Mouse (Mus musculus) gastrocnemius, postnatal 36 days (tissue): Measurements from ENCODE around the gene Zmynd8. TPM values are rescaled to one million over a fixed set of nuclear protein-coding genes. Genes with fewer than 3 reads are reported as not detected.
A peak's percentile ranks its signal among the peaks of the same experiment; 100 is the strongest.

Experiments used
- DNase-seq, 2 experiments: peaks; one replicate each; pipeline ENCODE4 v3.0.0; 2022
- intact Hi-C: fragments of 180-260 bp; cut with DNase I; formaldehyde crosslinking; loops from one replicate; pipeline ENCODE4 v1.15.1; 2025
- total RNA-seq, 2 experiments: library from RNA; stranded (reverse); gene quantifications; 2 replicates each; pipeline ENCODE4 v1.2.3; 2021

Zmynd8 gene
- total RNA-seq, 2 experiments from 2014 or later: 12.7 to 17.3 TPM

DNA sequence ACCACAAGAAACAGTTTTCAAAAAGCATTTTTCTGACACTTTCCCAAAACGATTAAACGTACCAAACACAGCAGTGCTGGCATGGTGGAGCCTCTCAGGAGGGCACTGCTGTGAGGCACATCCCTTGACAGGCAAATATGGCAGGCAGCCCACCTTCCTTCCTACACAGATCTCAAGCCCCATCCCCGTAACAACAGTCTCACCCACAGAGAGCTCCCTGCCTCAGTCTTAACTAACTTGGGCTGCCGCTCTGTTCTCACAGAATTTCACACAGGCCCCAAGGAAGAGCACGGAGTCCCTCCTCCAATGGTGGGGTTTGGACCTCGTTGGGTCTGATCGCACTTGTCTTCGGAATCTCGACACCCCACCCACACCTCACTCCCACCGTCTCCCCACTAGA lies 56.6 kb downstream of the Zmynd8 start:
- no peak for DNase-seq
- intact Hi-C loops: no loop called here

DNA sequence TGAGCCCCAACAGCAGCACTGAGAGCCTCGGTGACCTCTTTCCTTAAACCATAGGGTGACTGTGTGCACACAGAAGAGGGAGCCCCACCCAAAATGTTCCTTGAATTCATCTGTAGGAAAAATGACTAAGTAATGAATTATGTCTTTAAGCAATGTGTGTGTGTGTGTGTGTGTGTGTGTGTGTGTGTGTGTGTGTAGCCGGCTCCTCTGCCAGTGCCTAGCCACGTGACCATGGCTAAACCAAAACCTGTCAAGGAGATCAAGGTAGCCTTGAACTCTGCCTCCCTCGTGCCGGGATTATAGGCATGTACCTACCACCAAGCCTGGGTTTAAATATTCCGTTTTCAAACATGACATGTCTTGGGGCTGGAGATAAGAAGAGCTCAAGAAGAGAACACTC lies 57.0 kb downstream of the Zmynd8 start:
- intact Hi-C loops: no loop called here

DNA sequence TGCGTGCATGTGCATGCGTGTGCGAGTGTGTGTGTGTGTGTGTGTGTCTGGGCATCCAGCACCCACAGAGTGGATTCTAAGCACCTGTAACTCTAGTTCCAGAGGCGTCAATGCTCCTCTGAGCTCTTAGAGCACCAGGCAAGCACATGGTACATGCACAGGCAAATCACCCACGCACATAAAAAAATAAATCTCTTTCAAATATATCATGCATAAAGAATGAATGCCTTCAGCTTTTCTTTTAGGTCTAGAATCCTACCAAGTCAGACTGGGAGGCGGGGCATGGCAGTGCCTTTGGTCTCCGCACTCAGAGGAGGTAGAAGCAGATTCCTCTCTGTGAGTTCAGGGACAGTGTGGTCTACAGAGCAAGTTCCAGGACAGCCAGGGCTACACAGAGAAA lies 58.0 kb downstream of the Zmynd8 start:
- DNase-seq: no peak
- intact Hi-C loops: no loop called here

More for the DNA sequence above, 57.0 kb downstream of the Zmynd8 start:
- DNase-seq: no peak

DNA sequence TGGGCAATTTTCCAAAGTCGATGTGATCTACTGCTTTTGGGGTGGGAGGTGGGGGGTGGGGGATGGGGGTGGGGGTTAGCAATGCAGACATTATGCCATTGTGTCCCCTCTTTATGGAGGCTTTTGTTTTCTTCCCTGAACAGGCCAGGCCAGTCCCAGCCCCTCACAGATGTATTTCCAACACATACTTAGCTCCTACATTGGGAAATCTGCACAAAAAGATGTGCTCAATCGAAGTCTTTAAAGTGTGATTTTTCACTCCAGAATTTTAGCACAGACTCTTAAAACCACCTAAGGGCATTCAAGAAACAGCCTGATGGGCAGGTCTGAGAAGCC lies 59.5 kb downstream of the Zmynd8 start:
- DNase-seq: no peak

DNA sequence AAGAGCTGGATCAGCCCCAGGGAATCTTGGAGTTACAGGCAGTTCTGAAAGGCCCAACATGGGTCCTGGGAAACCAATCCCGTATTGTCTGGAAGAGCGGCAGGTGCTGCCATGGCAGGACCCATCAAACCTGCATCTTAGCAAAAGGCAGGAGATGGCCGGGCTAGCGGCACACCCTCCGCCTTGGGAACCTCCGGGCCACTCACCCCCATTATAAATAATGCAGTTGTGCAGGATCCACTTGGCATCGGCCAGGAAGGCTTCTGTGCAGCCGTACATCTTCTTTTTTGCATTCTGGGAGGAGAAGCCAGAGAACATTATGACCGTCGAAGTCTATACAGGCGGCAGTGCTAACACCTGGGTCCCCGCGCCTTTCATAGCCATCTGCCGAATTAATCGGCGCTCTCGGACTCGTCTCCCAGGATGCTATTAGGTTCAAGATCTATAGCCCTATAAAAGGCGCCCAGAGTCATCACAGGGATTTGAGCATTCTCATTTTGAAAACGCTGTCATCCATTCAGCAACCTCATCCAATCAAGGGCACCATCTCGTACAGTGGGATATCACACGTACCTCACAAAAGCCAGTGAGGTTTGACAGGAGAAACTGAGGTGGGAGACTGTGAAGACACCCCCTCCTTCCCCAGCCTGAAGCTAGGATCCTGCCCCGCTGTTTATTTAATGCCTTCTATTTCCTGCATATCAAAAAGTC lies 60.1 kb downstream of the Zmynd8 start:
- DNase-seq: no peak
- intact Hi-C loops: no loop called here

More for the DNA sequence above, 59.5 kb downstream of the Zmynd8 start:
- intact Hi-C loops: no loop called here

DNA sequence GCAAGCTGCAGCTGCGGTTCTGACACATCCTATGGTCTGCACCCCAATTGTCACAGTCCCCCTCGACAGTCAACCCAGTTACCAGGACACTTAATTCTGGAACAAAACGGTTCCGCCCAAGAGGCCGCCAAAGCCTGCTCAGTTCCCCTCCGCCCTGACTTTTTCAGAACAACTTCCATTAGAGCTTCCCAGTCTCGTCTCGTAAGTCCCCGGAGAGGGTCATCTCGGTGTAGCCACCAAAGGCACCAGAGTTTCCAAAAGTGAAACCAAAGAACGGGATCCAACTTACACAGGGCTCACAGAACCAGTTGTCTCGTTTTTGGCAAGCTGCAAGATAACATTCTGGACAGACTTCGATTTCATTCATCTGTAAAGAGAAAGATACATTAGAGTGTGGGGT lies 64.2 kb downstream of the Zmynd8 start:
- no peak for DNase-seq
- intact Hi-C loops: no loop called here

DNA sequence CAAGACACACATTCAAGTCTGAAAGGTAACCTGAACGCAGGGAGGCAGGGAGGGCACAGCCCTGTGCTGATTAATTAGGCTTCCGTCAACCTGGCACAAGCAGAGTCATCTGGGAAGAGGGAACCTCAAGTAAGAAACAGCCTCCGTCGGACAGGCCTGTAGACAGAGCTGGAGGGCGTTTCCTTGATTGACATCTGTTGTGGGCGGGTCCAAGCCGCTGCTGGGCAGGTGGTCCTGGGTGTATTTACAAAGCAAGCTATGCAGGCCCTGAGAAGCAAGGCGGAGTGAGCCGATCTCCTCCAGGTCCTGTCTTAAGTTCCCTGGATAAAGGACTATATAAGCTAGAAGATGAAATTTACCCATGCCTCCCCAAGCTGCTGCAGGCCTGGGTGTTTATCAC lies 65.3 kb downstream of the Zmynd8 start:
- intact Hi-C loops: no loop called here
- no peak for DNase-seq

DNA sequence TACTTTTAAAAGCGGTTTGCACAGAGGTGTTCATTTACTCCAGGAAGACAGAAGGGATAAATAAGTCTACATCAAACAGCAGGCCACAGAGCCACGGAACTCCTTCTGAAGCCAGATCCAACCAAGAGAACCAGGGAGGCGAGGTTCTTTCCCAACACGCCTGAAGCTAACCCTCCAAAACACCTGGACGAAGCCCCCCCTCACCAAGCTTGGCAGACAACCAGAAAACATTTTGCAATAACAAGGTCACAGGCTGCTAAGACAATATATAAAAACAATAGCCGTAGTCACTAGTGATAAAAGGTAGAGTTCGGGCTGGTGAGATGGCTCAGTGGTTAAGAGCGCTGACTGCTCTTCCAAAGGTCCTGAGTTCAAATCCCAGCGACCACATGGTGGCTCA lies 66.1 kb downstream of the Zmynd8 start:
- intact Hi-C loops: no loop called here
- DNase-seq: no peak

DNA sequence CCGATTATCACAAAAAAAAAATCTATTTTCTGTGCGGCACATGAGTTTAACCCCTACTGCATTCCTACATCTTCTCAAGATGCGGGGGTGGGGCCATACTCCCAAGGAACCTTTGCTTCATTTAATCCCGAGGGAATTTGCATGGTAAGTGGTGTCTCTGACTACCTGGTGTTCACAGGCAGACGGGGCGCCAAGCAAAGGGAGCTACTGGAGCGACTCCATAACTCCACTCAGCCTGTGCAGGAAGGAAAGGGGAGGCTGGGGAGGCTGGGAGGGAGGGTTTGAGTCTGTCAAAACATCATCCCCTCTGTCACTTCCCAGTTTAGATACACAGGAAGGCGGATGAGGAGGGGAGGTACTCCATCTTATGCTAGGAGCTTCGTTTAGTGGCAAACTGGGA lies 66.5 kb downstream of the Zmynd8 start:
- DNase-seq: no peak
- intact Hi-C loops: no loop called here

DNA sequence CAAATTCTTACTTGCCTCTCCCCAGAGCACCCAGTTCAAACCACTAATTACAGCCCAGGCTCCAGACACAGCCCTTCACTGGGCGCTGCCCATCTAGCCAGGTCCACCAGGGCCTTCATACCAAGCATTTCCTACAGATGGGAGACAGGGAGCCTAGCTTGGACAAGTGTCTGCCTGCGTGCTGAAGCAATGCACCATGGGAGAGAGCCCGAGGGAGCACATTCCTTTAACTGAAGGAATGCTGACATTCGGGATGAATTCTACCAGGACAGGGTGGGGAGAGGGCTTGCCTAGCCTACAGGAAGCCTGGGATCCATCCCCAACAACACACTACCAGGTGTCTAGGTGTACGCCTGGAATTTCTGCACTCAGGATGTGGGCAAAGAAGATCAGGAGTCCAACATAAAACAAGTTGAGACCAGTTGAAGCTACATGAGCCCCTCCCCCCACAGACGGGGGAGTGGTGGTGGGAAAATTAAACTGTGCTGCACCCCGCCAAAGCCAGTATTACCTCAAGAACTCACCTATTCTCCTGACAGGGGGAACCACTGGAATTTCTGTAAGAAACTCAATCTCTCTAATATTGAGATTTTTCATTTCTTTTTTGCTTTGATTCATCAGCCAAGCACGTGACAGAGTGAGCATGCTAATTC lies 67.1 kb downstream of the Zmynd8 start:
- intact Hi-C loops: no loop called here
- no peak for DNase-seq

DNA sequence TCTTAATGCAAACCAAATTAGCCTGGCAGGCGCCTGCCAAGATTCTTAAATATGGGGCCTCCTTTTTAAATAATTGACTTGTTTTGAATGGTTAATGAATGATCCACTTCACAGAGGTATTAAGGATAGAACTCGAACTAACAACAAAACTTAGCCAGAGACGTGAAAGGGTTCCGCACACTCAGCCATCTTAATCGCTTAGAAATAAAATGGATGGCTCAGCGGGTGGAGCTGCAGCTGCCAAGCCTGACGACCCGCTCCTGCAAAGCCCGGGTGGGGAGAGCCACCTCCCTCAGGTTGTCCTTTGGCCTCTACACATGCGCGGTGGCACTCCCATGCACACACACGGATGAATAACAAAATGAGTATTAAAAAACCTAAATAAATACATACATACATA lies 70.0 kb downstream of the Zmynd8 start:
- DNase-seq: no peak
- intact Hi-C loops: no loop called here

DNA sequence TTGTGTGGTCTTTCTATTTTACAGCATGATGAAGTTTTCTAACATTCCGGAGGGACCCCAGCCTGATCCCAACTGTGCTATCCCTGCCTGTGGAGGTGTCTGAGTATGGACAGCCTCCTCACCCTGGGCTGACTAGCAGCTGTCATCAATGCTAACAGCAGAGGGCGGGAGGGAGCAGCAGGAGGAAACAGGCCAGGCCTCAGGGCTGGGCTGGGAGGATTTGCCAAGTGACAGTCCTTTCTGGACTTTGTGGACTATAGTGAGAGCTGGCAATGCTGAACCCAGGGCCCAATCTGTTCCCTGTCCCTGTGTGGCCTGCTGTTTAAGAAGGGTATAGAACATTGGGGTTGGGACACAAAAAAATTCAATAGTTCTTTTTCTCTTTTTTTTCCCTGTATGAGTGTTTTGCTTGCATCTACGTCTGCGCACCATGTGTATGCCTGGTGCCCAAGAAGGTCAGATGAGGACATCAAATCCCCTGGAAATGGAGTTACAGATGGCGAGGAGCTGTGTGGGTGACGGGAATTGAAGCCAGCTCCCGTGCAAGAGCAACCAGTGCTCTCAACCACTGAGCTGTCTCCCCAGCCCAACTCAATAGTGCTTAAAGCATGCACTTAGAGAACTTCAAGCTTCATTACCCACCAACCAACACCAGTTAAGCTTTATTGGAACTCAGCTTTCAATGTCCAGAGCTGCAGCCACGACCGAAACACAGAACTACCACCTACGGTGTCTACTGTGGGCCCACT lies 72.7 kb downstream of the Zmynd8 start:
- intact Hi-C loops: loop anchor here (2.0 kb wide), 2 partner anchors 75 to 89 kb away; no protein-coding TSS in a partner anchor
- peak; percentile 80 to 87 for DNase-seq

DNA sequence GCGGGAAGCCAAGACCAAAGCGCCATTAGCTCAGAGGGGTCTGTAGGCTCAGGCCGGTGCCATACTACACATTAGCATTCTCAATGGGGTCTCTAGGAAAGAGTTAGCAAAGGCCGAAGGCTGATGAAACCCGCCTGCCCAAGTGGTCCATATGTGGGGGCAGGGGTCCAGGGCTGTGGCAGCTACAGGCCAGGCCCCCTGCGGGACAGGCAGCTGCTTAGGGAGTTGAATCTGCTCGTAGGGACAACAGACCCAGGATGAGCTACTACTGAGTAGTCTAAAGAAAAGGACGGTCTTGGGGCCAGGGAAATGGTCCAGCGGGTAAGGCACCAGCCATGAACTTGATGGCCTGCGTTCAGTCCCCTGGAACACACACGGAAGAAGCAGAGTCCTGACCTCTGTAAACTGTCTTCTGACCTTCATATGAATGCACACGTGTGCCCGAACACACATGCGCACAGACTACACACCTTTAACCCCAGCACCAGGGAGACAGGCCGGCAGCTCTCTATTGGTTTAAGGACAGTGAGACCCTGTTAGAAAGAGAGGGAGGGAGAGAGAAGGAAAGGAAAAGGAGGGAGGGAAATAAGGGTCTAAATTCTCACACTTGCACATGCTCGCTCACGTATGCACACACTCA lies 73.4 kb downstream of the Zmynd8 start:
- no peak for DNase-seq
- intact Hi-C loops: no loop called here

DNA sequence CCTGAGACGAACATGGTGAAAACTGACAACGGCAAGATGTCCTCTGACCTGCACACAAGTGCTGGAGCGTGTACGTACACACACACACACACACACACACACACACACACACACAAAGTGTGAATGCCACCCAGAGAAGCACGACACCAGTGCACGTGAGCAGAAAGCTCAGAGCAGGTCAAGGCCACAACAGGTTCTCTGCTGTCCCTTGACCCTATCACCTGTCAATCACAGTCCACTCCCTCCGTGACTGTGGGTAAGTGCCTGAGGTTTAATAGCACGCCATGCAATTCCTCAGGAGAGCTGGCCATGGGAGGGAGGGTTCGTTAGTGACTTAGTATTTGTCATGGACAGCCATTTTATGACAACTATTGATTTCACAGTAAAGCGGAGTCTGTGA lies 74.0 kb downstream of the Zmynd8 start:
- no peak for DNase-seq
- intact Hi-C loops: loop anchor here (5.0 kb wide), 1 partner anchor 222 kb away; no protein-coding TSS in a partner anchor

DNA sequence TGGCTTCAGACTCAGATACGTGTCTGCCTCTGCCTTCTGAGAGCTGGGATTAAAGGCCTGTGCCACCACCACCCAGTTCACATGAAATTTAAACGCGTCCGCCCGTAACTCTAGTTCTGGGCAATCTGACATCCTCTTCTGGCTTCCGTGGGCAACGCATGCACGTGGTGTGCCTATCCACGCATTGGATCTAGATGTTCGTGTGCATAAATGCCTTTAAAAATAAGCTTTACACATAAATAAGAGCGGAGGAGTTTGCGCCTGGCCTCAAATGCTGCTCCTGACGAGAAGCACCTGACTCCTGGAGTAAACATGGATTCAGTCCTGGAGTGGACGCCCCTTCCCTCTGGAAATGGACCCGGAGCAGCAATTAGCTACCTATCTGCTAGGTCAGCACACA lies 76.3 kb downstream of the Zmynd8 start:
- intact Hi-C loops: loop anchor here (5.0 kb wide), 1 partner anchor 225 kb away; no protein-coding TSS in a partner anchor
- DNase-seq: no peak

DNA sequence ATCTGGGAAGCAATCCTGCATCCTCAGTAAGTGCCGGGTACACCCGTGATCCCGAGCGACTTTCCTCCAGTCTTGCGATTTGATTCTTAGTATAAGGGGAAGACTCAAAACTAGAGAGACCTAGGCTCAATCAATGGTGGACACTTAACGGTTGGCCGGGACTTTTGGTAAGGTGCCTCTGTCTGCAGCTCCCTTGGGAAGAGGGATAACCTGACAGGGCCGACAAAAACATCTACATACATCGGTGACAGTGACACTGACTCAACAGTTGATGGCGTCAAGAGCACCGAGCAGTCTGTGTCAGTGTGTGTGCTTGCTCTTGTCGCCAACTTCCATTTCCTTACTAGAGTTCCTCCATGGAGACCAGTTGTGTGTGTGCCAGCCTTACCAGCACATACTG lies 77.1 kb downstream of the Zmynd8 start:
- intact Hi-C loops: loop anchor here (5.0 kb wide), 1 partner anchor 226 kb away; no protein-coding TSS in a partner anchor
- no peak for DNase-seq

DNA sequence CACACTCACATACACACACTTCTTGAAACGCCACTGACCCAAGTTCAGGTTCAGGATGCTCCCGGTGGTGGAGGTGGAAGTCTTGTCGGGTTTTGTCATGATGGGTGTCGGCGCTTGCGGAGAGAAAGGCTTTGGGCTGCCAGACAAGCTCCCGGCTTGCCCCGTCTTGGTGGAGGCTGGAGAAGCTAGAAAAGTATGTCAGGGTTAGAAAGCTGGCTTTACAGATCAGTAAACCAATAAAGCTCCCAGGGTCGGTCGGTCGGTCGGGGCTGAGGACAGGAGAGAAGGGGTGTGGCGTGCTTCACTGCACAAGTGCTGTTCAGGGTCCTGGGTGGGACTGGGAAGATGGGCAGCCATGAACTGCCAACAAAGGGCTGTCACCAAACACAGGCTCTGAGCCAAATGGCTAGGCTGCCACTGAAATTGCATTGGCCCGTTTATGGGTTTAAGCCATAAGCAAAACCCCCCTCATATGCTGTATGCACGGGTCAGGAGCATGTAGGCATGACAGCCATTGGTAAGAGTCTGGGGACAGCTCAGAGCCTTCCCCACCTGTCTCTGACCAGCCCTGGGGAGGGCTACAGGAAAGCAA lies 78.2 kb downstream of the Zmynd8 start:
- intact Hi-C loops: loop anchor here (5.0 kb wide), 1 partner anchor 227 kb away; no protein-coding TSS in a partner anchor
- no peak for DNase-seq

DNA sequence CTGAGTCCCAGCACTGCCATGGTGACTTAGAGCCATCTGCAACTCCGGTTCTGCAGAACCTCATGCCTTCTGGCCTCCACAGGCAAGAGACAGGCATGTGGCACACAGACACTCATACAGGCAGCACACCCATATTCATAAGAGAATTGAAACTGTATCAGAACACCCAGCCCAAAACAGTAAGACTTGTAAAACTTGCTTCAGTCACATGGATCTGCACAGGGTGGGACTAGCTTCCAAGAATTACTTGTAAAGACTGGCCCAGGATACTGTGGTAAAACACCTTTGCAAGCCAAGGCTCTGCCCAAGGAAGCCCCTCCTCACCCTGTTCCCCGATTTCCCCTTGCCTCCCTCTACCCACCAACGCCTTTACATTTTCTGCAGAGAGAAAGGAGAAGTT lies 78.7 kb downstream of the Zmynd8 start:
- no peak for DNase-seq
- intact Hi-C loops: loop anchor here (5.0 kb wide), 1 partner anchor 227 kb away; no protein-coding TSS in a partner anchor

DNA sequence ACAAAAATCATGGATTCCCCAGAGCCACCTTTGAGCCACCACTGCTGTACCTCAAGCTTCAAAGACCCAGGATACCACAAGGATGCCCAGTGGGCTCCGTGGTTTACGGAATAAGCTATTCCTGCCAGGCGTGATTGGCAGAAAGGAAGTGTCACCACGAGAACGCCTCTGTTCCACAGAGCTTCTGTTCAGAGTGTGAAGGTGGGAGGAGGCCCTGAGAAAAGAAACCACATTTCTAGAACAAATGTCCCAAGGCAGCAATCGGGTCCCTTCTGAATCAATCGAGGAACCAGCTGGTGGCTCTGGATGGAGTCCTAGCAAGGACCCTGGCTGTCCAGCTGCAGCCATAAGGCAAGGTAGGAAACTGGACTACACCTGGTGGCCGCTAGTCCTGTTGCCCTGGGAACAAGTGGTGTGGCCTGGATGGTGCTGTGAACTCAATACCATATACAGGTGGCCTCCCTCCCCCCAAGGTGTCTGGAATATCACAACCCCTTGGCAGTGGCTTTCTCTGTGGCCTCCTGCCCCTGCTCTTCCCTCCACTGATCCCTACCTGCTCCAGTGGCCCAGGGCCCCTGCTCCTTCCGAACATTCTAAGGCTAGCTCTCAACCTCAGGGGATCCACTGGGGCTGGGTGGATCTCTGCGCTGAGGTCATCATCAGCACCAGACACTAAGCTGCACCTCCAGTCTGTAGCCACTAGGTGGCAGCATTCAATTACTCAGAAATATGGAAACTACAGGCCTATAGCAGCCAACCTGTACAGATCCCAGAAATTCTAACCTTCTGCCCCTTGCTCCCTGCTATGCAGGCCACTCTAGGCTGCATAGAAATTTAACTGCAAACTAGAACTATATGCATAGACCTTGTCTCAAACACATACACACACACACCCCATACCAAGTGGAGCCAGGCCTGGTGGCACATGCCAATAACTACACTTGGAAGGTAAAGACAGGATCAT lies 79.5 kb downstream of the Zmynd8 start:
- DNase-seq: peak; percentile 55 to 57
- intact Hi-C loops: loop anchor here (1.0 kb wide), 1 partner anchor 95 kb away; no protein-coding TSS in a partner anchor
